Mouse (Mus musculus): ENCODE data around the gene St6galnac3. TPM values are rescaled to one million over a fixed set of nuclear protein-coding genes. Genes with fewer than 3 reads are reported as not detected.

Gene St6galnac3
- total RNA-seq, 2 experiments from 2014 or later, result 11.8 to 20.8 TPM

GRCm38 (mm10) chr3:153733364-153734159 lies 8.6 kb upstream of the St6galnac3 start:
- DNase-seq, result no peak

GRCm38 (mm10) chr3:153732749-153733148 lies 7.8 kb upstream of the St6galnac3 start:
- DNase-seq, result no peak

- no peak for DNase-seq
Measured at GRCm38 (mm10) chr3:153732035-153732434, 7.1 kb upstream of the St6galnac3 start.

- no peak for DNase-seq
Measured at GRCm38 (mm10) chr3:153728577-153728976, 3.6 kb upstream of the St6galnac3 start.

GRCm38 (mm10) chr3:153723467-153724079 lies 1.4 kb downstream of the St6galnac3 start:
- DNase-seq, result peak in 1 of 2 experiments; percentile 35

GRCm38 (mm10) chr3:153721525-153721924 lies 3.4 kb downstream of the St6galnac3 start:
- DNase-seq, result no peak

- DNase-seq, result no peak
Measured at GRCm38 (mm10) chr3:153720922-153721321, 4.1 kb downstream of the St6galnac3 start.

- no peak for DNase-seq
Measured at GRCm38 (mm10) chr3:153720296-153720695, 4.7 kb downstream of the St6galnac3 start.

- DNase-seq, result no peak
Measured at GRCm38 (mm10) chr3:153719256-153719970, 5.6 kb downstream of the St6galnac3 start.

GRCm38 (mm10) chr3:153718724-153719123 lies 6.2 kb downstream of the St6galnac3 start:
- DNase-seq, result no peak

GRCm38 (mm10) chr3:153717742-153718141 lies 7.2 kb downstream of the St6galnac3 start:
- no peak for DNase-seq

- no peak for DNase-seq
Measured at GRCm38 (mm10) chr3:153715646-153716045, 9.3 kb downstream of the St6galnac3 start.

GRCm38 (mm10) chr3:153710545-153710944 lies 14.4 kb downstream of the St6galnac3 start:
- DNase-seq, result no peak

GRCm38 (mm10) chr3:153707687-153708086 lies 17.3 kb downstream of the St6galnac3 start:
- DNase-seq, result no peak

GRCm38 (mm10) chr3:153706901-153707300 lies 18.1 kb downstream of the St6galnac3 start:
- DNase-seq, result no peak

- no peak for DNase-seq
Measured at GRCm38 (mm10) chr3:153701752-153702740, 22.9 kb downstream of the St6galnac3 start.

GRCm38 (mm10) chr3:153701172-153701571 lies 23.8 kb downstream of the St6galnac3 start:
- DNase-seq, result no peak

GRCm38 (mm10) chr3:153699086-153699485 lies 25.9 kb downstream of the St6galnac3 start:
- no peak for DNase-seq

- DNase-seq, result no peak
Measured at GRCm38 (mm10) chr3:153692978-153693377, 32.0 kb downstream of the St6galnac3 start.

- no peak for DNase-seq
Measured at GRCm38 (mm10) chr3:153692206-153692813, 32.7 kb downstream of the St6galnac3 start.

- DNase-seq, result no peak
Measured at GRCm38 (mm10) chr3:153691537-153691936, 33.4 kb downstream of the St6galnac3 start.

Measured in adrenal gland, postnatal 36 days (tissue).